Mouse (Mus musculus) cortical plate, adult 2 months (tissue): ENCODE data around the gene Iltifb.
"Not testable (repeated sequence)": the region's sequence is repeated elsewhere in the genome, so short reads cannot be mapped to it uniquely, and the experiment has no call there.

Experiments
- CTCF ChIP-seq: fragments of 200-500 bp; IDR thresholded peaks from 2 replicates; pipeline ENCODE4 v1.5.1; 2011; ENCODE audit warnings: mild to moderate bottlenecking, control low read depth, low read length; ENCODE audit not compliant: insufficient read depth; ENCODE audit errors: extremely low read depth
- POLR2A ChIP-seq: fragments of 200-500 bp; IDR thresholded peaks from 2 replicates; pipeline ENCODE4 v1.6.1; 2011; ENCODE audit warnings: mild to moderate bottlenecking, low read length, control low read depth; ENCODE audit not compliant: insufficient read depth; ENCODE audit errors: extremely low read depth

DNA sequence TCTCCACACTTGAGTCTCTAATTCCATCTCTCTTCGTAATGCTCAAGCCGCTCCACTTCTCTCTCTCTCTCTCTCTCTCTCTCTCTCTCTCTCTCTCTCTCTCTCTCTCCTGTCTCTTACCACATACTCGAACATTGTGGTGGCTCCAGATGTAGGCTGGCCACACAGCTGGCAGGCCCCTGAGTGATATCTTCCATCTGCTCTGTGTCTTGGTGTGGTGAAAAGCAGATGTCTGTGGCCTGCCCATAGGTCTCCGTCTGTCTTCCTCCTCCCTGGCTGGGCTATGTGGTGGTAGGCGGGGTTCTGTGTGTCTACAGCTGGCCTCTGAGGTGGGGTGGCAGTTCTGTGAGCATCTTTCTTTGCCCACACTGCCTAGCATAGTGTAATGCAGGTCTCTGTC is 11.8 kb downstream of the Iltifb start:
- not testable (repeated sequence) for TF ChIP-seq CTCF, POLR2A
